In genomic region chr14:56302091-56302490, GRCm38 (mm10) we compare ENCODE assay signal across 21 mouse cellular contexts. TPM values are rescaled to one million over a fixed set of nuclear protein-coding genes. Genes with fewer than 3 reads are reported as not detected.
"Had no signal": no experiment of that assay in that cellular context is flagged by ENCODE, and none has a peak within 500 bp of the region (broad histone marks: within the 10 kb centered on the region; RNA-seq: fewer than 3 reads in every experiment).

No protein-coding gene starts in this region.

- H3K9ac ChIP-seq: liver, embryonic 15.5 days; liver, postnatal 0 days; lung, embryonic 15.5 days; midbrain, embryonic 12.5 days; neural tube, embryonic 13.5 days; stomach, embryonic 15.5 days had no signal

- ATAC-seq: liver, postnatal 0 days; lung, postnatal 0 days; midbrain, embryonic 16.5 days had no signal

- H3K27ac ChIP-seq: liver, embryonic 15.5 days; lung, embryonic 15.5 days; macrophage; midbrain, embryonic 12.5 days; neural tube, embryonic 13.5 days; stomach, embryonic 15.5 days; stomach, postnatal 0 days had no signal

- H3K9me3 ChIP-seq: liver, embryonic 15.5 days; lung, embryonic 15.5 days; megakaryocyte, embryonic 14.5 days; midbrain, embryonic 12.5 days; neural tube, embryonic 13.5 days; stomach, embryonic 15.5 days had no signal

- H3K27me3 ChIP-seq: liver, embryonic 15.5 days; lung, embryonic 15.5 days; midbrain, embryonic 12.5 days; neural tube, embryonic 13.5 days; stomach, embryonic 15.5 days had no signal

- H3K4me3 ChIP-seq: liver, embryonic 15.5 days; lung, embryonic 15.5 days; megakaryocyte, embryonic 14.5 days; midbrain, embryonic 12.5 days; neural tube, embryonic 13.5 days; stomach, embryonic 15.5 days had no signal

- H3K36me3 ChIP-seq: liver, embryonic 15.5 days; lung, embryonic 15.5 days; midbrain, embryonic 12.5 days; neural tube, embryonic 13.5 days; stomach, embryonic 15.5 days had no signal

- DNase-seq: liver, postnatal 0 days; lung, adult 2 months; lung, postnatal 14 days; lung, postnatal 36 days; midbrain, embryonic 14.5 days; right cerebral cortex, postnatal 14 days; thymus, adult 2 months; thymus, postnatal 25 days; thymus, postnatal 4 days had no signal

- H3K4me1 ChIP-seq: liver, embryonic 15.5 days; lung, embryonic 15.5 days; midbrain, embryonic 12.5 days; neural tube, embryonic 13.5 days; stomach, embryonic 15.5 days had no signal

- H3K4me2 ChIP-seq: liver, embryonic 15.5 days; lung, embryonic 15.5 days; midbrain, embryonic 12.5 days; neural tube, embryonic 13.5 days; stomach, embryonic 15.5 days had no signal

RNA-seq across cellular contexts. Expression of gene Gzmb, which starts 40.0 kb away (rescaled TPM):
- polyA plus RNA-seq: midbrain, embryonic 12.5 days; midbrain, embryonic 14.5 days; midbrain, embryonic 16.5 days; neural tube, embryonic 11.5 days; neural tube, embryonic 13.5 days; testis, adult 2 months had no signal
